Mouse (Mus musculus) left cerebral cortex, adult 11 months (tissue): ENCODE results near the gene Il1f6.
"Not testable (repeated sequence)": the region's sequence is repeated elsewhere in the genome, so short reads cannot be mapped to it uniquely, and the experiment has no call there.

Experiments used
- DNase-seq: peaks from one replicate; pipeline ENCODE4 v3.0.0; 2022; ENCODE audit warnings: low spot score

The Il1f6 gene

GRCm38 (mm10) chr2:24215118-24215517 lies at the start of gene Il1f6:
Gene Il1f6, plus strand, starts transcription at chr2:24215418.
- DNase-seq = no peak

GRCm38 (mm10) chr2:24181683-24182331 lies 33.4 kb upstream of the Il1f6 start:
- DNase-seq = peak; percentile 12

GRCm38 (mm10) chr2:24182423-24183147 lies 32.6 kb upstream of the Il1f6 start:
- DNase-seq = not testable (repeated sequence)

- DNase-seq = not testable (repeated sequence)
These were observed 31.1 kb upstream of the Il1f6 start for GRCm38 (mm10) chr2:24184092-24184491.

- no peak for DNase-seq
These were observed 29.0 kb upstream of the Il1f6 start, which contains the start of gene Il1f9 for GRCm38 (mm10) chr2:24186176-24186575. Gene Il1f9, plus strand, starts transcription at chr2:24186476.

- no peak for DNase-seq
These were observed 27.6 kb upstream of the Il1f6 start for GRCm38 (mm10) chr2:24187585-24187984.

GRCm38 (mm10) chr2:24188189-24188588 lies 27.0 kb upstream of the Il1f6 start:
- no peak for DNase-seq

- DNase-seq = no peak
These were observed 12.0 kb downstream of the Il1f6 start for GRCm38 (mm10) chr2:24227191-24227590.

- DNase-seq = no peak
These were observed 52.3 kb downstream of the Il1f6 start for GRCm38 (mm10) chr2:24267503-24267902.

- DNase-seq = no peak
These were observed 58.4 kb downstream of the Il1f6 start for GRCm38 (mm10) chr2:24273619-24274018.

GRCm38 (mm10) chr2:24275146-24275545 lies 59.9 kb downstream of the Il1f6 start:
- DNase-seq = no peak
